Mouse (Mus musculus): Measurements from ENCODE around the gene Spag16. TPM values are rescaled to one million over a fixed set of nuclear protein-coding genes. Genes with fewer than 3 reads are reported as not detected.

Gene Spag16
- total RNA-seq, 2 experiments from 2014 or later, result not detected

GRCm38 (mm10) chr1:70354014-70354413, 527.2 kb downstream of the Spag16 start:
- ATAC-seq (replicated peaks; ENCODE audit: low FRiP score, poor library complexity, severe bottlenecking), result no peak

- ATAC-seq (replicated peaks; ENCODE audit: low FRiP score, poor library complexity, severe bottlenecking), result no peak
These were observed 545.0 kb downstream of the Spag16 start for GRCm38 (mm10) chr1:70371721-70372120.

GRCm38 (mm10) chr1:70380096-70380495, 553.3 kb downstream of the Spag16 start:
- no peak for ATAC-seq (replicated peaks; ENCODE audit: low FRiP score, poor library complexity, severe bottlenecking)

GRCm38 (mm10) chr1:70442209-70443080, 615.7 kb downstream of the Spag16 start:
- ATAC-seq (replicated peaks; ENCODE audit: low FRiP score, poor library complexity, severe bottlenecking), result no peak

GRCm38 (mm10) chr1:70479864-70480263, 653.1 kb downstream of the Spag16 start:
- no peak for ATAC-seq (replicated peaks; ENCODE audit: low FRiP score, poor library complexity, severe bottlenecking)

- ATAC-seq (replicated peaks; ENCODE audit: low FRiP score, poor library complexity, severe bottlenecking), result no peak
These were observed 692.1 kb downstream of the Spag16 start for GRCm38 (mm10) chr1:70518918-70519317.

- ATAC-seq (replicated peaks; ENCODE audit: low FRiP score, poor library complexity, severe bottlenecking), result no peak
These were observed 700.4 kb downstream of the Spag16 start for GRCm38 (mm10) chr1:70527134-70527533.

GRCm38 (mm10) chr1:70529771-70530170, 703.0 kb downstream of the Spag16 start:
- ATAC-seq (replicated peaks; ENCODE audit: low FRiP score, poor library complexity, severe bottlenecking), result no peak

- no peak for ATAC-seq (replicated peaks; ENCODE audit: low FRiP score, poor library complexity, severe bottlenecking)
These were observed 725.1 kb downstream of the Spag16 start for GRCm38 (mm10) chr1:70551839-70552238.

- no peak for ATAC-seq (replicated peaks; ENCODE audit: low FRiP score, poor library complexity, severe bottlenecking)
These were observed 795.0 kb downstream of the Spag16 start for GRCm38 (mm10) chr1:70621805-70622204.

GRCm38 (mm10) chr1:70624803-70625460, 798.2 kb downstream of the Spag16 start:
- ATAC-seq (replicated peaks; ENCODE audit: low FRiP score, poor library complexity, severe bottlenecking), result no peak

- no peak for ATAC-seq (replicated peaks; ENCODE audit: low FRiP score, poor library complexity, severe bottlenecking)
These were observed 825.9 kb downstream of the Spag16 start for GRCm38 (mm10) chr1:70652719-70653118.

- ATAC-seq (replicated peaks; ENCODE audit: low FRiP score, poor library complexity, severe bottlenecking), result no peak
These were observed 865.8 kb downstream of the Spag16 start for GRCm38 (mm10) chr1:70692529-70692928.

GRCm38 (mm10) chr1:70700270-70700669, 873.5 kb downstream of the Spag16 start:
- ATAC-seq (replicated peaks; ENCODE audit: low FRiP score, poor library complexity, severe bottlenecking), result no peak

- no peak for ATAC-seq (replicated peaks; ENCODE audit: low FRiP score, poor library complexity, severe bottlenecking)
These were observed 877.2 kb downstream of the Spag16 start for GRCm38 (mm10) chr1:70703934-70704333.

GRCm38 (mm10) chr1:70705821-70706220, 879.1 kb downstream of the Spag16 start:
- no peak for ATAC-seq (replicated peaks; ENCODE audit: low FRiP score, poor library complexity, severe bottlenecking)

- ATAC-seq (replicated peaks; ENCODE audit: low FRiP score, poor library complexity, severe bottlenecking), result no peak
These were observed 898.3 kb downstream of the Spag16 start for GRCm38 (mm10) chr1:70725045-70725444.

GRCm38 (mm10) chr1:70725655-70726066, 898.9 kb downstream of the Spag16 start, which contains the start of gene Vwc2l:
Gene Vwc2l (plus strand): TSS chr1:70725715.
- no peak for ATAC-seq (replicated peaks; ENCODE audit: low FRiP score, poor library complexity, severe bottlenecking)

Data from erythroblast, adult 5-6 weeks (primary cell).